Mouse (Mus musculus): ENCODE data around the gene Mtmr4. TPM values are rescaled to one million over a fixed set of nuclear protein-coding genes. Genes with fewer than 3 reads are reported as not detected.

Gene Mtmr4
- total RNA-seq, 2 experiments from 2014 or later = 10.9 to 13.3 TPM

DNA sequence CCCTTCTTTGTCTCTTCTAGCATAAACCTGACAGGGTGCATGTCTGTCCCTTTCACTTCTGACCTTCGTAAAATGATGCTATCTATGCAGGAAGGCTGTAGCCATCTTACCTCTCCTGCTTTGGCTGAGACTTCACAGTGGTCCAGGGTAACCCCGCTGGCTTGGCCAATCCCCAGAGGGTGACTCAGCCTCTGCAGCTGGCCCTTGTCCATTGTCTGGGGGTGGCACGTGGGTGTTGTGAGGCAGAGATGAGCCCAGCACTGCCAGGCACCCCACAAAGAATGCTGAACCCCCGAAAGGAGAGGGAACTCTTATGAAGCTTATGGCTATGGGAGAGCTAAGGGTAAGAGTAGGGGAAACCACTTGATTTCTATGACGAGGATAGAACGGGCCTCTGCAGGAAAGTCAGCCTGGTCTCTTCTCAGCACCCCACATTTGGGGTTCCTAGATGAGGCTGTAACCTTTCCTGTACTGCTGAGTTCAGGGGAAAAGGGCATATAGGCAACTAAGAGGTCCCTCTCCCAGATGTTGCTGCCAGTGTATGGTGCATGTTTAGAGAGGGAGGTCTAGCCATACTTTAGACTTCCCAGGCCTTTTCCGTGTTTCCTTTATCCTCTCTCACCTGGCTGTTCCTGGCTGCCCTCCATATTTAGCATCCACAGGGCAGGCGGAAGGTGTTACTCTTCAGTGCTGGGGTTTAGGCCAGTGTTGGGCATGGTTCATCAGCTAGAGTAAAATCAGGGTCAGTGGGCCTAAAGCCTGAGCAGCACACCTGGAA lies 9.8 kb upstream of the Mtmr4 start:
- DNase-seq = no peak

DNA sequence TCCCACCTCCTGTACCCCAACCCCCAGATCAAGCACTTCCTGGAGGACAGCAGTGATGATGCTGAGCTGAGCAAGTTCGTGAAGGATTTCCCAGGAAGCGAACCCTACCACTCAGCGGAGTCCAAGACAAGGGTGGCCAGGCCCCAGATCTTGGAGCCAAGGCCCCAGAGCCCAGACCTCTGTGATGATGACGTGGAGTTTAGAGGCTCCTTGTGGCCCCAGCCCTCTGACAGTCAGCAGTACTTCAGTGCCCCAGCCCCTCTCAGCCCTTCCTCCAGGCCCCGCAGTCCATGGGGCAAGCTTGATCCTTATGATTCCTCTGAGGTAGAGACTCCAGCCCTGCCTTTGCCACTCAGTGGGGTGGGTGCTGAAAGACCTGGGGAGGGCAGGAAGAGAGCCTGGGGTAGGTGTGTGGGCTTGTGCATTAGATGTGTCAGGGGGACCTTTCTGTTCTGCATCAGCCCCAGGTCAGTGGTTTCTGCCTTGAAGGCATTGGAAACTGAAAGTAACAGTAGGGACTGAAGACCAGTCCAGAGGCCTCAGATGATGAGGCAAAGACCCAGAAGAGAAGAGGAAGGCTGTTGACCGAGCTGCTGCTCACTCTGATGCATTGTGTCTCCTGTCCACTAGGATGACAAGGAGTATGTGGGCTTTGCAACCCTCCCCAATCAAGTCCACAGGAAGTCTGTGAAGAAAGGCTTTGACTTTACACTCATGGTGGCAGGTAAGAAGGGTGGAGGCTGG lies 8.5 kb upstream of the Mtmr4 start:
- DNase-seq = no peak

DNA sequence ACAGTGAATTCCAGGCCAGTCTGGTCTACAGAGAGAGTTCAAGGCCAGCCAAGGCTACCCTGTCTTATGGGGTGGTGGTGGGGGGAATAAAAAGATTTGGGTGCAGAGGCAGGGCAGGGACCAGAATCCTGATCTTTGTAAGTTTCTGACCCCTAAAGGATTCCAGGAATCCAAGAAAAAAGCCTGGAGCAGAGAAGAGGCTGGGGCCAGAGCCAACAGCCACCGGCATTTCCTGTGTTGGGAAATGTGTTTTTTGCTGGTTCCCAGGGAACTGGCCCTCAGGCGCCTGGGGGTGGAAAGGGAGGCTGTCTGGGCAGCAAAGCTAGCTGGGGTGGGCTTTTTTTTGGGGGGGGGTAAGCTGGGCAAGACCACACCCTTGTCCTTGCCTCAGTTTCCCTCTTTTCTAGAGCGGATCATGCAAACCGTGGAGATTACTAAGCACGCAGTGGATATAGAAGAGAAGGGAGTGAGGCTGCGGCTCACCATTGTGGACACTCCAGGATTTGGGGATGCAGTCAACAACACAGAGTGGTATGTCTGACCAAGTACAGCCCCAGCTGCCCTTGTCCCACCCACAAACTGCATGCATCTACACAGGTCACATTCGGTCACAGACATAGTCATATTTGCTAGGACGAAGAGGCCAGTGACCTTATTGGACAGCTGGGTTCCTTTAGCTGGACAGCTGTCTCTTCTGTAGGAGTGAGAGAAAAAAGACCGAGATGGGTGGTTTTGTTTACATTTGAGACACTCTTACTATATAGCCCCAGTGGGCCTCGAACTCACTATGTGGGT lies 7.1 kb upstream of the Mtmr4 start:
- DNase-seq = peak; percentile 51

DNA sequence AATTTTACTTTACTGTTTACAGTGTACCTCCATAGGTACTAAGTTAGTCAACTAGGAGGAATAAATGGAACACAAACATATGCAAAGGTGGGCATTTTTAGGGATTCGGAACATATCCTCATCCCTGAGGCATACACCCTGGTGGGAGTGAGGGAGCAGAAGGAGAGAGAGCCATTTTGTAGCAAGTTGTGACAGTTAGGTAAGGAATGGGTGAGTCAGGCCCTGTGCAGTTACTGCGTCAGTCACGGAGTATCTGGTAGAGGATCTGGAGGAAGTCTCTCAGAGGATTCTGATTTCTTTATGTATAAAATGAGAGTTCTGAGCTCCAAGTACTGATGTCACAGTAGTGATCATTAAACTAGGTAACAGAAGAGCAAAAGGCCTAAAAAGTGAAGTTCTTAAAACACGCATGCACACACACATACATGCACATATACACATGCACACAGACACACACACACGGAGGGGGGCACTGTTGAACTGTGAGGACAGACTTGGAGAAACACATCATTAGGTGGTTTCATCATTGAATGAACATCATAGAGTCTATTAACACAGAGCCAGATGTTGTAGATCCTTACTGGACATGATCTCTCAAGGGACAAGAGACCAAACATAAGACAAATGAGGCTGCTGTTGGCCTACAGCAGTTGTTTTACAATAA lies 4.6 kb upstream of the Mtmr4 start:
- DNase-seq = no peak

DNA sequence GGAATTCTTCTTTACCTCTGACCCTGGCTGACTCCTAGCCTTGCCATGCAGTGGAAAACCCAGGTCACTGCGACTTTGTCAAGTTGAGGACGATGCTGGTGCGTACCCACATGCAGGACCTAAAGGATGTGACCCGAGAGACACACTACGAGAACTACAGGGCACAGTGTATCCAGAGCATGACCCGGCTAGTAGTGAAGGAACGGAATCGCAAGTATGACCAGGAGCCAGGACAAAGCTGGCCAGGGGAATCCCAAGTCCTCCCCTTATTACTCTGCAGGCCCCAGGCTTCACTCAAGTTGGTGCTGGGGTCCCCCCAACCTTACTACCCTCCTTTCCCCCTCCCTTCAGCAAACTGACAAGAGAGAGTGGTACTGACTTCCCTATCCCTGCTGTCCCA lies 2.4 kb upstream of the Mtmr4 start:
- no peak for DNase-seq

DNA sequence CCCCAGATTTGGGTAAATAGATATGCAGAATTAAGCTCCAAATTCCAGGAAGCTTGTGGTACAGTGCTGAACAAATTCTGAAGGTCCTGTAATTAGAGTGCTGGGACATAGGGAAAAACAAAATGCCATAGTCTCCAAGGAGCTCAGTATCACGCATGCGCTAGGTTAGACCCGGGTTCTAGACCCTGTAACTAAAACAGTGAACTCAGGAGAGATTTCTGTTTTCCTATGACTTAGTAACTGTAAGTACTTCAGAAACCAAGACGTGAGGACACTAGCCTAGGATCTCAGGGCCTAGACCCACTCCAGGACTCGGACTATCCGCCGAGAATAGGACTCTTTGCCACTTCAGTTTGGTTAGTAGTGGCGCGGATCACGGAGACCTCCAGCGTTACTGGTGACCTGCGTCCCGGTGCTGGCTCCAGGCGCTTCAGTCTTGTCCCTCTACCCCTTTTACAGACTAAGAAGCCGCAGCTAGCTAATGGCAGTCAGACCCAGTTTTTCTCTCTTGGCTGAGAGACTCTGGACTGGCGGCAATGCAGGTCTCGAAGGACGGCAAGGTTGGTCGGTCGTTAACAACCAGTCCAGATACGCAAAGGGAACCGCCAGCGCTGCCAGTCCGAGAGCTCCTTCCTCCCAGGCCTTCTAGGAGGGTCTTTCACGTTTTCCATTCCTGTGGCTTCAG lies 979 bp upstream of the Mtmr4 start:
- peak; percentile 26 for DNase-seq

DNA sequence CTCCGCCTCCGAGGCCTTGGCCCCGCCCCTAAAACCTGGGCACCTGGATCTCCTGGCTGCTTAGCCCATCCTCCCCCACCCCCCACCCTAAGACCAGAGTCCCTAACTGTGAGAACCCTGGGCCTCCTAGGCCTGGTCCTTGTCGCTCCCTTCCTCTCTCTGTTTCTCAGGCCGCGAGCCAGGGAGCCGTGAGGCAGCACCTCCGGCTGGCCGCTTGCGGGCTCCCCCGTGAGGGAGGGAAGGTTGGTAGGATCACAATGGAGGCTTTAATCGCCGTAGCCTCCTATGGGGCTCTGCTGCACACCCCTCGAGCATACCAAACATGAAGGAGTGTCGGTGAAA lies 363 bp downstream of the Mtmr4 start:
- no peak for DNase-seq

DNA sequence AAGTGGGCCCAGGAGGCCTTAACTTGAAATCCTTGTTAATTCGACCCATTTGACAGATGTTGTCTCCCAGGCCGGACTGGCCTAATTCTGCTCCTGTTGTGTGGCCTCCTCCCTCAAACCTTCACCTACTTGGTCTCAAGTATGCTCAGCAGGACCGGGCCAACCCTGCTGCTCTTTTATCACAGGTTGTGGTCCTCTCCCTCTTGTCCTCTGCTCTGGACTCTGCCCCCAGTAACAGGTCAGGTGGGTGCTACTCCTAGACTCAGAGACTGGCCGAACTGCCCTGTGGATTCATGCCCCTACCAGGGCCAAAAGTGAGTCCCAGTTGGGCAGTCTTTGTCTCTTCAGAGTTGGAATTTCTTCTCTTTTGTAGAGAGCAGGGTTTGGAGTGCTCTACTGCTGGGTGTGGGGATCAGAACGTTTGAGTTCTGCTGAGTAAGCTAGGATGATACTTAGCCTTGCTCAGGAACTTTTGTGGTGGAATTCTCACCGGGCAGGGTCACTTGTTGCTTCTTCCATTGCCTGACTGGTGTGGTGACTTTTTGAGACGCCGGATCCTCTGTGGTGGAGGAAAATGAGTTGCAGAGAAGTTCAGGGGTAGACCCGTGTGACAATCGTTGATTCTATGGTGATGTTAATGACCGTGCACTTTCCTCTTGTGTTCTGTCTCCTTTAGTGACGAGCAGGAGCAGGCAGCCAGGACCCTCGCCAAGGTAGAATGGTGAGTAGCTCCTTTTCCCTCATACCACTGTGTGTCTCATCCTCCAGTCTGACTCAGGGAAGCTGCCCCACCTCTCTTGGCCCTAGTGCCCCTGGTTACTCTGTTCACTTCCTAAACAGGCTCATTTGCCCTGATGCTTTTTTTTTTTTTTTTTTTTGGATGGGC lies 994 bp downstream of the Mtmr4 start:
- DNase-seq = no peak

DNA sequence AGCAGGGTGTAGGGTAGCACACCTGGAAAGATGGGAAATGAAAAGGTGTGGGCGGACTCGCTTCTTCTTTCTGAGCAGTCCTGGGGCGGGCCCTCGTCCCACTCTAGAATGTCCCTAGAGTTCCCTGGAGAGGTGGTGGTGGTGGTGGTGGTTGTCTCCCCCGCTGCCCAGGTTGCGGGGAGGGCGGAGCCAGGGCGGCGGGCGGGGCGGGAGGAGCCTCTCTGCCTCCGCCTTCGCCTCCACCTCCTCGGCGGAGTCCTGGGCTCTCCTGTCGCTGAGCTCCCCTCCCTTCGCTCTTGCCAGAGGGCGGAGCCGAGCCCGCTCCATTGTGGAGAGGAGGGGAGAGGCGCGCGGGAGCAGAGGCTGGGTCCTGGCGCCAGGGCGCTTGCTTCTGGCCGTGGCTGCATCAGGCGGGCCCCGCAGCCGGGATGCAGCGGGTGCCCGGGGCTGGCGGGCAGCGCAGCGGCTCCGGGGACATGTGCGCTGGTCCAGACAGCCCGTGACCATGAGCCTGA lies 3.4 kb downstream of the Mtmr4 start:
- DNase-seq = peak; percentile 80

DNA sequence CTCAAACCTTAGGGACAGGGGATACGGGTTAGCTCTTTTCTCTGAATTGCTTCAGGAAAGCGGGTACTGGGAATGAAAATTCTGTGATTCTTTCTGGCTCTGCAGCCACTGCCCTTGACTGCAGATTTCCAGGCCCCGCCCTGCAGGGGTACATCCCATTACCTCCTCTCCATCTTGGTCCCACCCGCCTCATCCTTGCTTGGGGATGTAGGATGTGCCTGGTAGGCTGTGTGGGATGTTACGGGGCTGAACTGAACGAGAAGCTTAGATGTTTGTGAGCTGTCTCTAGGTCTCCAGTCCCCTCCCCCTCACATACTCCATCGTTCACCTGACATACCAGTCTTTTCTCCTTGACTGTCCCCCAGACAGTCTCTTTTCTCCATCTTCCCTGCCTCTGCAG lies 4.0 kb downstream of the Mtmr4 start:
- DNase-seq = no peak

DNA sequence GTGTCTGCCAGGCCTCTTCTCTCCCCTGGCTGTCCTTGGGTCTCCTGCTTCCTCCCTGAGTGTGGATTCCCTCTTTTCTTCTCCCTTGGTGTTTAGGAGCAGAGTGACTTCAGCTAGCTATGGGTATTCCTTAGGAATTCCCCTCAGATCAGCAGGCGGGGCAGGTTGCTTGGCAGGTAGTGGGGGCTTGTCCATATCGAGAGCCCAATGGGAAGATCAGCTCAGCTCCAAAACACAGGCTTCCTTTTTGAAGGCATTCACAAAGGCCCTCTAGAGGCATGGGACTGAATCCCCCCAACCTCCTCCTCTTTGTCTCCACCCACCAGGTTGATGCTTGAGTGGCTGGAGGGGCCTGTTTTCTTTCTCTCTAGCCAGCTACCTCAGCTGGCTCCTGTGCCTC lies 4.5 kb downstream of the Mtmr4 start:
- DNase-seq = no peak

DNA sequence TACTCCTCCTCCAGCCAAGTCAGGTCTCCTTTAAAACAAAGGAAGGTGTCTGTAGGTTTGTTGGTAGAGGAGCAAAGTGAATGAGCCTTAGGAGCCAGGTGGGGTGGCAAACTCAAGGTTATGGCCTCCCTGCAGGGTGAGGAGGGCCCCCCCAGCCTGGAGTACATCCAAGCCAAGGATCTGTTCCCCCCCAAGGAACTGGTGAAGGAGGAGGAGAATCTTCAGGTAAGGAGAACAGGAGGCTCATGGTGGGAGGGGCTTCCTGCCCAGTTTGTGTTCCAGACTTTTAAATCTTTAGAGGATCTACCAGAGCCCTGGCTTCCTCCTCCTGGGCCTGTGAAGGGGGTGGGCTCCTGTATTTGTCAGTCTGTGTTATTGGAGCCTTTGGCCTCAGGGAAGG lies 5.1 kb downstream of the Mtmr4 start:
- DNase-seq = no peak

DNA sequence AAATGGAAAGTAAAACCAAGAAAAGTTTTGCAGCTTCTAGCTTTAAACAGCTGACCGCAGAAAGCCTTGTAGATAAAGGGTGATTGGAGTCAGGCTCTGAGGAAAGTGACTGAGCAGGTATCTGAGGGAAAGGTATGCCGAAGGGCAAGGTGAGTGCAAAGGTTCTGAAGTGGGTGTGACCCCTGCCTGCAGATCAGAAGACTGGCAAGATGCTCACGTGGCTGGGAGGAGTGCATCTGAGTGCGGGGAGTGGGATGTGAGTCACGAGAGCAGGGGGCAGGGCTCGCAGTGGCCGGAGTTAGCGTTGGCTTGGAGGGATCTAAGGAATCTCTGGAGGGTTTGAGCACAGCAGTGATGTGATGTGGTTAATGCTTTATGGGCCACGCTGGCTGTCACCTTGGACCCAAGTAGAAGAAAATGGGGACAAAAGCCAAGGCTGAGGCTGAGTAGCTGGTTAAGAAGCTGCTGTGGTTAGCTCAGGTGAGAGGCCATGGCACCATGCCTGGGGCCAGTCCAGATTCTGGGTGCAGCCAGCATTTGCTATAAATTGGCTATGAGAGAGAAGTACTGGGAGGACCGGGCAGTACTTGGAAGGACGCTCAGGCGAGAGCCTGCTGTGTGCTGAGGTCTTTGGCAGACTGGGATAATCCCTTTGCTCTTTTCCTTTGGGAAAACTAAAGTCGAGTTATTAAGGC lies 7.6 kb downstream of the Mtmr4 start:
- DNase-seq = no peak

DNA sequence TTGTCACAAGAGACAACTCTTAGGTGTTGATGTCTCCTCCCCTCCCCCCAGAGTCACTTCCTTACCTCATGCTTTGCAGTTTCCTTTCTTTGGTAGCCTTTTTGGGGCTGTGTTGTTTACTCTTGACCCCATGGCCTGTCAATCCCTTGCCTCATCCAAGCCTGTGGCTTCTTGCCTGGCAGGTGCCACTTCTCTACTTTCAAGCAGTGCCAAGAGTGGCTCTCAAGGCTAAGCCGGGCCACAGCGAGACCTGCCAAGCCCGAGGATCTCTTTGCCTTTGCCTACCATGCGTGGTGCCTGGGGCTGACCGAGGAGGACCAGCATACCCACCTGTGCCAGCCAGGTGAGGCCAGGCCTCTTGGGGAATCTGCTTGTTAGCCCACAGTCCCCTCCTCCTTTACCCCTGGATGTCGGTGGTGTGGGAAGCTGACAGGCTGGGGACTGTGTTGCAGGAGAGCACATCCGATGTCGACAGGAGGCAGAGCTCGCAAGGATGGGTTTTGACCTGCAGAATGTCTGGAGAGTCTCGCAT lies 8.4 kb downstream of the Mtmr4 start:
- DNase-seq = no peak

DNA sequence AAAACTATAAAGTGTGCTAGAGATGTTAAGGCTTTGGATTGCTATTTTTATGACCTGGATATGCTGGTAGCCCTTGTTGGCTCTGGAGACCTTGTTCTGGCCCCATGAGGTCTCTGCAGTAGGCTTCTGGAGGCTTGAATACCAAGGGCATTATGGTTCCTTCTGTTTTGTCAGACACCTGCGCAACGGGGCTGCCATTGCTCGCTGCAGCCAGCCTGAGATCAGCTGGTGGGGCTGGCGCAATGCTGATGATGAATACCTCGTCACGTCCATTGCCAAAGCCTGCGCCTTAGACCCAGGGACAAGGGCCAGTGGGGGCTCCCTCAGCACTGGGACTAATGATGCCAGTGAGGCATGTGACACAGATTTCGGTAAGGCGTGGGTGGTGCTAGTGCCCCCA lies 10.3 kb downstream of the Mtmr4 start:
- no peak for DNase-seq

DNA sequence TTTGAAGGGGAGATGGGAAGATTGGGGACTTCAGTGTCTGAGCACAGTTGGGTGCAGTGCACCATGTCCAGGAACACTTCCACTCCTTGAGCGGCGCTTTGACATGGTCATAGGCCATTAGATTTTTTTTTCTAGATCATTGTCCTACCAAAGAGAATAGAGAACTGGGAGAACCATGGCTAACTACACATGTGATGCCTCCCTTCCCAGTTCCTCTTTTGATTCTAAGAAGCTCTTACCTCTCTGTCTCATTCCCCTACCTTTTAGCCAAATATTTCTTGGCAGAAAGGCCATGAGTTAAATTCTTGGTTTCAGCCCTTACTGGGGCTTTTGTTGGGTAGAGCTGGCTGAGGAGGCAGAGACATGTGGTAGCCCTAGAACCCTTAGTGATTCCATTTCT lies 11.6 kb downstream of the Mtmr4 start:
- DNase-seq = no peak

DNA sequence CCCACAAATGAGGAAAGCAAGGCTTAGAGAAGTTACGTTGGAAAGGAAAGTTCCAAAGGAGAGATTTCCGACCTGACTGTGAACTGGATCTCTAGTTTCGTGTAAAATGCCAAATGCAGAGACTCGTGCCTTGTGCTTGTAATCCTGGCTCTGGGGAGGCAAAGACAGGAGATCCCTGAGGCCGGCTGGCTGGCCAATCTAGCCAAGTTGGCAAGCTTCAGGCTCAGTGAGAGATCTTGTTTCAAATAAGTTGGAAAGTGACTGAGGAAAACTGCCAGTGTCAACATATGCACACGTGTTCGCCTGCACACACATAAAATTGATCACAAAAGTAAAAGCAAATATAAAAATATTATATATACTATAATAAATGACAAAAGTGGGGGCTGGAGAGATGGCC lies 17.3 kb downstream of the Mtmr4 start:
- DNase-seq = peak; percentile 41

DNA sequence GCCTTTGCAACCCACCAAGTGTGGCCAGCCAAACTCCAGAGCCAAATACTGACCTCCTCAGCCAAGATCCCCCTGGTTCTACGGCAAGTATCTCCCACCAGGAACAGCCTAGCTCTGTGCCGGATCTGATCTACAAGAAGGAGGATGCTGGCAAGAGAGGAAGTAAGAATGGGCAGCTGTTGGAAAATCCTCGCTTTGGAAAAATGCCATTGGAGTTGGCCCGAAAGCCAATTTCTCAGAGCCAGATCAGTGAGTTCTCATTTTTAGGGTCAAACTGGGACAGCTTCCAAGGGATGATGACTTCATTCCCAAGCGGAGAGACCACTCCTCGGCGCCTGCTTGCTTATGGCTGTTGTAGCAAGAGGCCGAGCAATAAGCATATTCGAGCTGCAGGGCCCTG lies 19.6 kb downstream of the Mtmr4 start:
- no peak for DNase-seq

DNA sequence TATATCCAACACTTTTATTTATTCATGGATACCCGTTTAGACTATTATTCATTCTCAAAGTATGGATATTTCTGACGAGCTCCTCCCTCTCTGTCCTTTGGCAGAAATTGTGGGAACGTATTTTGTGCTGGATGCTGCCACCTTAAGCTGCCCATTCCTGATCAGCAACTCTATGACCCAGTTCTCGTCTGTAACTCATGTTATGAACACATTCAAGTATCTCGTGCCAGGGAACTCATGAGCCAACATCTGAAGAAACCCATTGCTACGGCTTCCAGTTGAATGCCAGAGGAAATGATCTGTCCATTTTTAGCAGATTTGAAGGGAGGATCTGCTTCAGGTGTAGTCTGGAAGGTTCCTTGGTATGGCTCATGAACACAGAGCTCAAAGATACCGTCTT lies 22.0 kb downstream of the Mtmr4 start:
- DNase-seq = no peak

DNA sequence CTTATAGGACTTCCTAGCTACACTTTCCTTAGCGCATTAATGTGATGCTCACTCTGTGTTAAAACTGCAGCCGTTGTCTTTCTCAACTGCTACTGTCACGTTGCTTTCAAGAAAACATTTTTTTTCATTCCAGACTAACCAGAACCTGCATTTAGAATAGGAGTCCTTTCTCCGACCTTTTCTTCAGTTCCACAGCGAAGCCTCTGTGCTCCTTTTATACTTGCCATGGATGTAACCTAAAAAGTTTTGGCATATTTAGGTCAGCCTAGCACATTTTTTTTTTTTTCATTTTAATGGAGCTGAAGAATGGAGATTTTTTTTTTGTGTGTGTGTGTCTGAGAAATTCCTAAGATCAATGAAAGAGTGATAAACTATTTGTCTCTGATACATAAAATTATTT lies 23.6 kb downstream of the Mtmr4 start:
- no peak for DNase-seq
